Mouse (Mus musculus) limb, embryonic 14.5 days (tissue): ENCODE data around the gene Dstyk. TPM values are rescaled to one million over a fixed set of nuclear protein-coding genes. Genes with fewer than 3 reads are reported as not detected.

Experiments used
- ATAC-seq: fragments of 200-750 bp; cut with Nextera tagmentation; 2 replicates; pipeline ENCODE4 v1.8.0; 2017; ENCODE audit warnings: low read depth, moderate number of reproducible peaks, moderate TSS enrichment; ENCODE audit not compliant: low FRiP score
- DNase-seq: peaks from one replicate; pipeline ENCODE4 v3.0.0-alpha.2; 2015; ENCODE audit warnings: low spot score
- H3K27ac ChIP-seq: fragments of 300-500 bp; sonication (generic); replicated peaks from 2 replicates; pipeline ENCODE4 v1.5.1; 2014; ENCODE audit warnings: low read depth, mild to moderate bottlenecking, low read length, moderate library complexity, mixed read lengths
- H3K27me3 ChIP-seq: fragments of 300-500 bp; sonication (generic); 2 replicates; pipeline ENCODE4 v1.6.1; 2014; ENCODE audit warnings: low read length, mixed read lengths; ENCODE audit not compliant: control insufficient read depth, insufficient read depth
- H3K36me3 ChIP-seq: fragments of 300-500 bp; sonication (generic); 2 replicates; pipeline ENCODE4 v1.6.1; 2014; ENCODE audit warnings: mild to moderate bottlenecking, low read length, moderate library complexity, mixed read lengths; ENCODE audit not compliant: control insufficient read depth, insufficient read depth
- H3K4me1 ChIP-seq: fragments of 300-500 bp; sonication (generic); 2 replicates; pipeline ENCODE4 v1.6.1; 2014; ENCODE audit warnings: antibody characterized with exemption, low read length, mixed read lengths; ENCODE audit not compliant: control insufficient read depth, insufficient read depth
- H3K4me2 ChIP-seq: fragments of 300-500 bp; sonication (generic); replicated peaks from 2 replicates; pipeline ENCODE4 v1.6.1; 2014; ENCODE audit warnings: low read depth, mild to moderate bottlenecking, low read length, moderate library complexity; ENCODE audit not compliant: severe bottlenecking
- H3K4me3 ChIP-seq: fragments of 300-500 bp; sonication (generic); replicated peaks from 2 replicates; pipeline ENCODE4 v1.5.1; 2014; ENCODE audit warnings: low read length
- H3K9ac ChIP-seq: fragments of 300-500 bp; sonication (generic); 2 replicates; pipeline ENCODE4 v1.6.1; 2014; ENCODE audit warnings: mild to moderate bottlenecking, low read depth, low read length, moderate library complexity; ENCODE audit not compliant: severe bottlenecking
- H3K9me3 ChIP-seq: fragments of 300-500 bp; sonication (generic); 2 replicates; pipeline ENCODE4 v1.6.1; 2016; ENCODE audit warnings: low read length; ENCODE audit not compliant: control insufficient read depth
- POLR2A ChIP-seq: fragments of 200-500 bp; IDR thresholded peaks from 2 replicates; pipeline ENCODE4 v1.8.0; 2012; ENCODE audit warnings: inconsistent platforms, mild to moderate bottlenecking, moderate library complexity, borderline replicate concordance; ENCODE audit not compliant: insufficient read depth, insufficient read length; ENCODE audit errors: extremely low read depth
- WGBS: fragments of 180-500 bp; shearing (Covaris S2); extraction: QIAGEN DNeasy Blood & Tissue Kit; methylation state at CpG from one replicate; pipeline ENCODE4 v1.1.7; 2014; 5-methylcytosine and 5-hydroxymethylcytosine counted together
- polyA plus RNA-seq, 2 experiments: library from polyadenylated mRNA; depleted of rRNA in 1 of 2; stranded (reverse) in 1 of 2; unstranded in 1 of 2; fragments of >200 nt; fragmentation: Nextera tagmentation in 1 of 2; extraction: Ambion mirVana in 1 of 2; gene quantifications; 2 replicates each; pipeline versions ENCODE4 v1.2.1 to v1.2.3; 2012 to 2014

The Dstyk gene
- polyA plus RNA-seq, 2 experiments = 17.1 to 18.3 TPM

- TF ChIP-seq POLR2A = no peak
- DNase-seq (no peak), ATAC-seq (no peak)
- H3K36me3 ChIP-seq = peaks cover 25% of the 10 kb centered on the region
- WGBS = 85% methylated on average over 8 of the region's 8 CpGs
- H3K4me2 ChIP-seq = no peak overlapping the region
- no peak overlapping the region for H3K9ac ChIP-seq
- H3K4me3 ChIP-seq = no peak overlapping the region
- peaks cover 20% of the 10 kb centered on the region for H3K4me1 ChIP-seq
- H3K27me3 ChIP-seq = no peaks in the 10 kb centered on the region
- H3K27ac ChIP-seq = no peak overlapping the region
- no peaks in the 10 kb centered on the region for H3K9me3 ChIP-seq
These were observed 33.3 kb upstream of the Dstyk start for GRCm38 (mm10) chr1:132384001-132384554.

- no peak overlapping the region for H3K4me2 ChIP-seq
- WGBS = 59% methylated on average over 14 of the region's 14 CpGs
- no peak for ATAC-seq
- no peak overlapping the region for H3K4me3 ChIP-seq
- no peak for TF ChIP-seq POLR2A
- no peak overlapping the region; the same call in 1 of the 2 replicates for H3K9ac ChIP-seq
- H3K9me3 ChIP-seq = no peaks in the 10 kb centered on the region
- peaks cover 32% of the 10 kb centered on the region for H3K4me1 ChIP-seq
- H3K27me3 ChIP-seq = no peaks in the 10 kb centered on the region
- no peak for DNase-seq
- no peak overlapping the region for H3K27ac ChIP-seq
- peaks cover 13% of the 10 kb centered on the region for H3K36me3 ChIP-seq
These were observed 32.1 kb upstream of the Dstyk start for GRCm38 (mm10) chr1:132385266-132385665.

DNA sequence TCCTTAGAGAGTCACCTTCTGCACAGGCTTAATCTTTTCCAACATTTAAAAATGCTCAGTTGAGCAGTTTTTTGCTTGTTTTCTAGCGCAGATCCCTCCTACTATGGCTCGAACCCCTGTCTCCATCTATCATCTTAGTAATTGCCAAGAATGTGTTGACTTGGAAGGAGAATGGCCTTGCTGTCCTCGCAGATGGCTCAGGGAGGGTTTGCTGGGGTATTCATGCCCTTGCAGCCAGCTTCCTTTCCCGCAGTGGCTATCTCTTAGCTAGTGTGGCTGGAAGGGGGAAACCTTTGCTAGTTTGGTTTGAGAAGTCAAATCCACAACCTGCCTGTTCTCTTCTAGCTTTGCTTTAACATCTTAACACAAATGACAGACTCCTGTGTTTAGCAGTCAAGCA, 31.6 kb upstream of the Dstyk start:
- no peak overlapping the region for H3K4me3 ChIP-seq
- no peak overlapping the region for H3K4me2 ChIP-seq
- H3K9ac ChIP-seq = no peak overlapping the region
- WGBS = 74% methylated on average over 4 of the region's 4 CpGs
- ATAC-seq (no peak), DNase-seq (no peak)
- peaks cover 35% of the 10 kb centered on the region for H3K4me1 ChIP-seq
- H3K9me3 ChIP-seq = no peaks in the 10 kb centered on the region
- no peak for TF ChIP-seq POLR2A
- H3K27me3 ChIP-seq = no peaks in the 10 kb centered on the region
- H3K36me3 ChIP-seq = peaks cover 10% of the 10 kb centered on the region; the same call in 1 of the 2 replicates
- H3K27ac ChIP-seq = no peak overlapping the region

DNA sequence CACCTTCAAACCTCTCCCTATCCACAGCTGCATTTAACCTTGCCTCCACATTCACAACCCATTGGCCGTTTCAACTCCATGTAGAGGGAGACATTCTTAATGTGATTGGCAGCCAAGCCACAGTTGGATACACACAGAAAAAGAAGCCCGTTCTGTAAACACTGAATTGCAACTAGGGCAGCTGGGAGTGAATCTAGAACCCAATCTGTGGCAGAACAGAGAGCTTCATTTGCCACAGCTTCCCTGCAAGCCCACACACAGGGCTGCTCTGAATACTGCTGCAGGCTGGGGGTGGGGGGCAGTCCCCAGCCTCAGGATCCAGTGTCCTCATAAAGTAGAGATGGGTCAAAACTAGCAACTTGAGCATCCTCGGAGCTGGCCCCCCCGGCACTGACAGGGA, 31.1 kb upstream of the Dstyk start:
- H3K36me3 ChIP-seq = peaks cover 7% of the 10 kb centered on the region; the same call in 1 of the 2 replicates
- TF ChIP-seq POLR2A = no peak
- ATAC-seq (no peak), DNase-seq (no peak)
- no peak overlapping the region for H3K4me2 ChIP-seq
- peaks cover 35% of the 10 kb centered on the region for H3K4me1 ChIP-seq
- no peak overlapping the region for H3K4me3 ChIP-seq
- H3K27ac ChIP-seq = no peak overlapping the region
- H3K27me3 ChIP-seq = no peaks in the 10 kb centered on the region
- 88% methylated on average over 4 of the region's 4 CpGs for WGBS
- no peak overlapping the region for H3K9ac ChIP-seq
- H3K9me3 ChIP-seq = no peaks in the 10 kb centered on the region

- ATAC-seq = no peak
- peaks cover 35% of the 10 kb centered on the region for H3K4me1 ChIP-seq
- H3K36me3 ChIP-seq = no peaks in the 10 kb centered on the region; the same call in 1 of the 2 replicates
- no peaks in the 10 kb centered on the region for H3K27me3 ChIP-seq
- peak overlapping the region; percentile 19; the same call in 1 of the 2 replicates for H3K4me2 ChIP-seq
- DNase-seq = no peak
- no peaks in the 10 kb centered on the region for H3K9me3 ChIP-seq
- TF ChIP-seq POLR2A = no peak
- no peak overlapping the region for H3K27ac ChIP-seq
- H3K4me3 ChIP-seq = no peak overlapping the region
- no peak overlapping the region; the same call in 1 of the 2 replicates for H3K9ac ChIP-seq
- 46% methylated on average over 4 of the region's 4 CpGs for WGBS
These were observed 29.4 kb upstream of the Dstyk start for GRCm38 (mm10) chr1:132387943-132388342.
